Mouse (Mus musculus) heart, postnatal 4 days (tissue): ENCODE measurements around the gene Gm20219. TPM values are rescaled to one million over a fixed set of nuclear protein-coding genes. Genes with fewer than 3 reads are reported as not detected.
"Not testable (repeated sequence)": the region's sequence is repeated elsewhere in the genome, so short reads cannot be mapped to it uniquely, and the experiment has no call there.

Experiments used
- DNase-seq: peaks from one replicate; pipeline ENCODE4 v3.0.0; 2021
- total RNA-seq, 2 experiments: library from RNA; stranded (reverse); gene quantifications; 2 replicates each; pipeline ENCODE4 v1.2.3; 2021

The Gm20219 gene
- total RNA-seq, 2 experiments from 2014 or later, result 0.54 to 0.71 TPM

- no peak for DNase-seq
These were observed 41.9 kb downstream of the Gm20219 start, which contains the start of gene Znrf4 for GRCm38 (mm10) chr17:56512310-56512709. Gene Znrf4 (minus strand): TSS chr17:56512431.

- no peak for DNase-seq
These were observed 42.5 kb downstream of the Gm20219 start for GRCm38 (mm10) chr17:56511707-56512090.

DNA sequence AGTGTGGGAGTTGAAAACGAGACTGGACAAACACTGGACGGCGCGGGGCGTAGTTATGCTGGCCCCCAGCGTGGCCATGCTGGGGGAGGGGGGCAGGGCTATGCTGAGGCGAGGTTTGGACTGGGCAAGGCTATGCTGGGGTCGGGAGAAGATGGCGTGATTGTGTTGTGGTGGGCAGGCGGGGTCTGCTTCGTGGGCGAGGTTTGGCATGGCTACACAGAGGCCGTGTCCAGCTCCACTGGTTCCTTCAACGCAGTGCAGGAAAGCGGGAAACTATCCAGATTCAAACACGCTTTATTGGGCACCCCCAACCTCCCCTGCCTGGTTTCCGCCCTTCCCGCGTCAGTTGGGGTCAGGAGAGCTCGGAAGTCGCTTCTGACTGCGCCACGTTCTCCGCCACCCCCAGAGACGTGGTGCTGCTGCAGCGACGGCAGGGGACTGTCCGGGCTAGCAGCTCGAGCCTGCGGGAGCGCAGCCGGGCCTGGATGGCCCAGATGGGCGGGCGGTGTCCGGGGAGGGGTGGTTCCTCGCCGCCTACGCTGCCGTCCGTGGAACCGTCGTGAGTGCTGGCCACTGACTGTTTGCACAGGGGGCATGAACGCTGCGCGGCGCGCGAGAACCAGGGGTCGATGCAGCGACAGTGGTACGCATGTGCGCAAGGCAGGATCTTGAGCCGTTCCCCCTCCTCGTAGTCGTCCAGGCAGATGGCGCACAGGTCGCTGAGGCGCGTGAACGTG, 43.0 kb downstream of the Gm20219 start:
- DNase-seq, result no peak

- DNase-seq, result no peak
These were observed 43.7 kb downstream of the Gm20219 start for GRCm38 (mm10) chr17:56510473-56510969.

- DNase-seq, result no peak
These were observed 44.3 kb downstream of the Gm20219 start for GRCm38 (mm10) chr17:56509707-56510472.

GRCm38 (mm10) chr17:56509021-56509640, 45.1 kb downstream of the Gm20219 start:
- DNase-seq, result no peak

GRCm38 (mm10) chr17:56507161-56508068, 46.8 kb downstream of the Gm20219 start:
- DNase-seq, result peak; percentile 95

DNA sequence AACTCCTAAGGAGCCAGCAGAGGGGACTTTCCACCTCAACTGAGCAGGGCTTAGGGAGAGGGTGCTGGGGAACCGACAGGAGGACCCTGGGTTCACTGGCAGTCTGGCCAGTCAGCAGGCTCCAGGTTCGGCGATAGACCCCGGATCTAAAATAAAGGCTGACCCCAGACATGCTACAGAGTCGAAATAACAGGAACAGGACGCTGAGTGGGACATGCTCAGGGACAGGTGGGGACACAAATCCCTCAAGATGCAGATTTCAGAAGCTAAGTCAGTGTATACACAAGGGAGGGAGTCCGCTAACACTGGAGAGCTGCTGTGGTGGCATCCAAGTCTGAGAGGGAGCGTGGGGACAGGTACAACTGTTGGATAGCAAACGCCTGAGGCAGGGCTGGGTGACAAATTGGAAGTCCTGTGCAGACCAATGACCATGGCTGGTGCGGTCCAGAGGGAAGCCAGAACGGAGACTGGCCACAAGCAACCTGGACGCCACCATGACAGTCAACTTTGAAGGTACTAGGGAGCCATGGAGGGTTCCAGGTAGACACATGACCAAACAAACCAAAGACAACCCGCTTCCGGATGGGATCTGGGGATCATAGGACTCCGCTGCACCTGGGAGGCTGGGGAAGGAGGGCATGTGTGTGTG, 47.6 kb downstream of the Gm20219 start:
- no peak for DNase-seq

DNA sequence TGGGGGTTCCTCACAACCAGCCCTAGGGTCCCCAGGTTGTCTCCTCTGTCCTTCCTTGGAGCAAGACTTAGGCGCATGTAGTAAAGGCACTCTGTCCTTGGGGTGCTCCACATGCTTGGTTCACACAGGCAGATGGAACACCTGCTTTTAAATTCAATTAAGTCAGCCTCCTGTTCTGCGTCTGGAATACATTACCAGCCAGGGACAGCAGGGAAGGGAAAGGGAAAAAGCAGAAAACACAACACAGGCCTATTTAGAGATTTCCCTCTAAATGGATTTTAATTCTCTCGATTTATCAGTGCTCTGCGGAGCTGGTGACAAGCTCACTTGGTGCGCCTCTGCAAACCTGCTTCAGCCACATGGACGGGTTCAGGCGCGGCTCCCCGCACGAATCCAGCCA, 48.8 kb downstream of the Gm20219 start:
- no peak for DNase-seq

GRCm38 (mm10) chr17:56502526-56502925, 51.7 kb downstream of the Gm20219 start:
- DNase-seq, result peak; percentile 63

GRCm38 (mm10) chr17:56501635-56502400, 52.4 kb downstream of the Gm20219 start:
- DNase-seq, result not testable (repeated sequence)

Other genes with a start within 250 kb of the Gm20219 start
- gene Kdm4b, start 228.3 kb downstream of the Gm20219 start, total RNA-seq, result 10 to 100 TPM; 38.9 to 40.5 TPM
- 100 to 1,000 TPM; 140 to 141 TPM for gene Ptprs, start 77.9 kb downstream of the Gm20219 start, total RNA-seq
- not detected for gene Znrf4, start 42.0 kb downstream of the Gm20219 start, total RNA-seq
- gene Safb2, start 30.2 kb upstream of the Gm20219 start, total RNA-seq, result 10 to 100 TPM; 69.2 to 70.0 TPM
- gene Safb, start 30.4 kb upstream of the Gm20219 start, total RNA-seq, result 10 to 100 TPM; 89.2 to 92.5 TPM
- gene 2410015M20Rik, start 55.4 kb upstream of the Gm20219 start, total RNA-seq, result 100 to 1,000 TPM; 295 to 325 TPM
- gene Rpl36, start 59.0 kb upstream of the Gm20219 start, total RNA-seq, result 100 to 1,000 TPM; 921 to 984 TPM
- gene Lonp1, start 72.5 kb upstream of the Gm20219 start, total RNA-seq, result 10 to 100 TPM; 89.0 to 90.5 TPM
- gene Catsperd, start 73.8 kb upstream of the Gm20219 start, total RNA-seq, result under 1 TPM; 0.17 to 0.20 TPM
- 10 to 100 TPM; 60.5 to 61.8 TPM for gene Ranbp3, start 118.9 kb upstream of the Gm20219 start, total RNA-seq
- gene Ndufa11, start 163.4 kb upstream of the Gm20219 start, total RNA-seq, result 100 to 1,000 TPM; 705 to 809 TPM
- 1 to 10 TPM; 5.3 to 8.0 TPM for gene Vmac, start 163.6 kb upstream of the Gm20219 start, total RNA-seq
- gene Nrtn, start 203.1 kb upstream of the Gm20219 start, total RNA-seq, result 10 to 100 TPM; 22.4 to 22.5 TPM
- gene Dus3l, start 210.4 kb upstream of the Gm20219 start, total RNA-seq, result 10 to 100 TPM; 22.8 to 23.5 TPM
- gene Prr22, start 215.9 kb upstream of the Gm20219 start, total RNA-seq, result under 1 TPM; 0.41 to 0.61 TPM